Mouse (Mus musculus): Measurements from ENCODE around the gene Naa10. TPM values are rescaled to one million over a fixed set of nuclear protein-coding genes. Genes with fewer than 3 reads are reported as not detected.

The Naa10 gene
- polyA plus RNA-seq, 2 experiments = 73.0 to 81.3 TPM

DNA sequence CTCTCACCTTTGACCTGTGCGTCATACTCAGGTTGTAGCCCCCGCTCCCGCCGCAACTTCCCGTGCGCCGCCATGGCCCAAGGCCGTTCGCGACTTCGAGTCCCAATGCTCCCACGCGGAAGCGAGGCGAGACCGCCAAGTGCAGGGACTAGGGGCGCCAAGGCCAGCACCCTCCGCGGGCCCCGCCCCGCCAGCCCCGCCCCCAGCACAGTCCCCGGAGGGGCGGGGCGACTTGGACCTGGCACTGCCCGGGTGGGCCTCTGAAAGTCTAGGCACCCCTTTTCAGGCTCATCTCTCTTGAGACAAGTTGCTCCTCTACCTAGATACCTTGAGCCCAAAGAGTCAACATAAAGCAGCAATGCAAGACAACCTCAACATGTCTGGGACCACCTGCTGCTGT is 10.6 kb downstream of the Naa10 start:
- no peaks in the 10 kb centered on the region for H3K36me3 ChIP-seq (replicated peaks; ENCODE audit: control insufficient read depth, insufficient read depth, low read depth)
- no peaks in the 10 kb centered on the region for H3K9me3 ChIP-seq (ENCODE audit: control insufficient read depth, low read length)
- H3K4me2 ChIP-seq (ENCODE audit: low read depth) = peak overlapping the region; percentile 69
- WGBS (ENCODE audit: insufficient replicate concordance) = 5% methylated on average over 20 of the region's 26 CpGs
- H3K27me3 ChIP-seq (ENCODE audit: control insufficient read depth, insufficient read depth, low read length) = no peaks in the 10 kb centered on the region
- ATAC-seq (ENCODE audit: insufficient read depth) (peak; percentile 38; the same call in 1 of the 2 replicates), DNase-seq (ENCODE audit: low read depth in 3 of 3, low spot score in 3 of 3) (no peak)
- peaks cover 2 to 32% of the 10 kb centered on the region in 2 experiments; a peak in 3 of 4 replicates for H3K4me1 ChIP-seq (replicated peaks; ENCODE audit: control insufficient read depth in 2 of 2, insufficient read depth in 2 of 2, low read length in 1 of 2)
- no peak overlapping the region; the same call in 1 of the 2 replicates for H3K27ac ChIP-seq
- TF ChIP-seq EP300 (IDR thresholded peaks at IDR 0.05; ENCODE audit: low read depth) (no peak), CTCF (IDR thresholded peaks at IDR 0.05; ENCODE audit: low read depth) (no peak)
- H3K9ac ChIP-seq (replicated peaks) = peak overlapping the region; percentile 47
- H3K4me3 ChIP-seq (ENCODE audit: insufficient read depth in 1 of 2, low read depth in 2 of 2, low read length in 2 of 2) = peak overlapping the region; percentile 45 to 49

DNA sequence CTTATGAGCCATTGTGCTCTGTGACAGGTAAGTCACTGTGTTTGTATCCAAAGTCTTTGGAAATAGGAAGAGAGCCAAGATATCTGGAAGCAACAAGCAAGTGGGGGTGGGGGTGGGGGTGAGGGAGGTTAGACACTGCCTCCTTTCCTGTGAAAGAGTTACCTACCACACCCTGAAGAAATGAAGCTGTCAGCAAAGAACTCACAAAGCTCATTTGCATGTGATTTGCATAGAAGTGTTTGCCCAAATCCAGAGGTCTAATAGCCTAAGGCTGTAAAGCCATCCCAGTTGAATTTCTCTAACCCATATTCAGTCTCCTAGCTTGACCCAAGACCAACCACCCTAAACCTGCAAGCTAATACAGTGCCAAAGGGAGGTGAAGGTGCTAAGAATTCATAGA is 11.3 kb downstream of the Naa10 start:
- H3K4me1 ChIP-seq (replicated peaks; ENCODE audit: control insufficient read depth in 2 of 2, insufficient read depth in 2 of 2, low read length in 1 of 2) = peaks cover 2 to 28% of the 10 kb centered on the region in 2 experiments; a peak in 3 of 4 replicates
- H3K27me3 ChIP-seq (ENCODE audit: control insufficient read depth, insufficient read depth, low read length) = no peaks in the 10 kb centered on the region
- no peaks in the 10 kb centered on the region for H3K36me3 ChIP-seq (replicated peaks; ENCODE audit: control insufficient read depth, insufficient read depth, low read depth)
- no peak overlapping the region; the same call in 1 of the 2 replicates for H3K9ac ChIP-seq (replicated peaks)
- no peaks in the 10 kb centered on the region for H3K9me3 ChIP-seq (ENCODE audit: control insufficient read depth, low read length)
- DNase-seq (ENCODE audit: low read depth in 3 of 3, low spot score in 3 of 3) = no peak
- TF ChIP-seq CTCF (IDR thresholded peaks at IDR 0.05; ENCODE audit: low read depth) (no peak), EP300 (IDR thresholded peaks at IDR 0.05; ENCODE audit: low read depth) (no peak)
- peak overlapping the region; percentile 69 for H3K4me2 ChIP-seq (ENCODE audit: low read depth)
- H3K4me3 ChIP-seq (ENCODE audit: insufficient read depth in 1 of 2, low read depth in 2 of 2, low read length in 2 of 2) = peak overlapping the region; percentile 45 to 49
- no peak for ATAC-seq (ENCODE audit: insufficient read depth)
- peak overlapping the region; percentile 63; the same call in 1 of the 2 replicates for H3K27ac ChIP-seq

DNA sequence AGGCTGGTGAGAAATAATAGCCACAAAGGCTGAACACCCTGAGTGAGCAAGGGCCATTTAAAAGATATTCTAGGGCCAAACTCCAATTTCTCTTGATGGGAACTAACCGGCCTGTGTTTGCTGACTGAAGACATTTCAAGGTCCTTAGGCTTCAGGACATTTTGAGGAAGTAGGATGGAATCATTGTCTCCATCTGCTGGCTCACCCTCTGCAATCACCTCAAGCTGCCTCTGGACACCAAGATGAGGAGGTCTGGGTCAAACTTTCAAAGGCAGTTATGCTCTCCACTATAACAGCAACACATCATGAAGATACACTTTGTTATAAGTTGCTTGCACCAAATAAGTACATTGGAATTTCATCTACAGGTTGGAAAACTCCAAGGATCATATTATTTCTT is 11.7 kb downstream of the Naa10 start:
- Histone ChIP-seq H3K4me1 (replicated peaks; ENCODE audit: control insufficient read depth in 2 of 2, insufficient read depth in 2 of 2, low read length in 1 of 2) (peaks cover 2 to 26% of the 10 kb centered on the region in 2 experiments; a peak in 3 of 4 replicates), H3K27ac (no peak overlapping the region), H3K36me3 (replicated peaks; ENCODE audit: control insufficient read depth, insufficient read depth, low read depth) (no peaks in the 10 kb centered on the region), H3K9me3 (ENCODE audit: control insufficient read depth, low read length) (no peaks in the 10 kb centered on the region), H3K27me3 (ENCODE audit: control insufficient read depth, insufficient read depth, low read length) (no peaks in the 10 kb centered on the region), H3K4me2 (ENCODE audit: low read depth) (peak overlapping the region; percentile 69), H3K9ac (replicated peaks) (no peak overlapping the region), H3K4me3 (ENCODE audit: insufficient read depth in 1 of 2, low read depth in 2 of 2, low read length in 2 of 2) (peak overlapping the region in 1 of 2 experiments; percentile 45; a peak in 2 of 4 replicates)
- no peak for DNase-seq (ENCODE audit: low read depth in 3 of 3, low spot score in 3 of 3)
- no peak for ATAC-seq (ENCODE audit: insufficient read depth)
- WGBS (ENCODE audit: insufficient replicate concordance) = 20% methylated on average over 1 of the region's 1 CpGs
- TF ChIP-seq EP300 (IDR thresholded peaks at IDR 0.05; ENCODE audit: low read depth) (no peak), CTCF (IDR thresholded peaks at IDR 0.05; ENCODE audit: low read depth) (no peak)

DNA sequence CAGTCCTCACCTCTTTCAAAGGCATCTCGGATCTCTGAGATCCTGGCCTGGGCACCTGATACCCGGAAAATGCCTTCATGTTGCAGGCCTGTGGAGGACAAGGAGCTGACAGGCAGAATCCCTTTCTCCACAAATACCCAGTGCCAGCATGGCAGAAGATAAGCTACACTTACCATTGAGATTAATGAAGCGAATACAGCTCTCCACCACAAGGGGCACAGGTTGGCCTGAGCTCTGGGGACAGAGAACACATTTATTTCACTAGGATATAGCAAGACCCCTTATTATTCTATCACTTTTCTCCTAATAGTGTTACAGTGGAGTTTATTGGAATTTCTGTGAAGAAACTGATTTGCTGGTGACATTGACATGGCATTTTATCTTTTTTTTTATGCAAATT is 23.8 kb downstream of the Naa10 start:
- Histone ChIP-seq H3K9ac (replicated peaks) (no peak overlapping the region), H3K4me1 (replicated peaks; ENCODE audit: control insufficient read depth in 2 of 2, insufficient read depth in 2 of 2, low read length in 1 of 2) (no peaks in the 10 kb centered on the region), H3K27ac (no peak overlapping the region), H3K27me3 (ENCODE audit: control insufficient read depth, insufficient read depth, low read length) (peaks cover 2% of the 10 kb centered on the region; the same call in 1 of the 2 replicates), H3K36me3 (replicated peaks; ENCODE audit: control insufficient read depth, insufficient read depth, low read depth) (no peaks in the 10 kb centered on the region), H3K4me3 (ENCODE audit: insufficient read depth in 1 of 2, low read depth in 2 of 2, low read length in 2 of 2) (no peak overlapping the region), H3K4me2 (ENCODE audit: low read depth) (no peak overlapping the region), H3K9me3 (ENCODE audit: control insufficient read depth, low read length) (no peaks in the 10 kb centered on the region)
- ATAC-seq (ENCODE audit: insufficient read depth) = no peak
- no peak for DNase-seq (ENCODE audit: low read depth in 3 of 3, low spot score in 3 of 3)
- TF ChIP-seq EP300 (IDR thresholded peaks at IDR 0.05; ENCODE audit: low read depth) (no peak), CTCF (IDR thresholded peaks at IDR 0.05; ENCODE audit: low read depth) (peak; percentile 43)
- 65% methylated on average over 3 of the region's 3 CpGs for WGBS (ENCODE audit: insufficient replicate concordance)

DNA sequence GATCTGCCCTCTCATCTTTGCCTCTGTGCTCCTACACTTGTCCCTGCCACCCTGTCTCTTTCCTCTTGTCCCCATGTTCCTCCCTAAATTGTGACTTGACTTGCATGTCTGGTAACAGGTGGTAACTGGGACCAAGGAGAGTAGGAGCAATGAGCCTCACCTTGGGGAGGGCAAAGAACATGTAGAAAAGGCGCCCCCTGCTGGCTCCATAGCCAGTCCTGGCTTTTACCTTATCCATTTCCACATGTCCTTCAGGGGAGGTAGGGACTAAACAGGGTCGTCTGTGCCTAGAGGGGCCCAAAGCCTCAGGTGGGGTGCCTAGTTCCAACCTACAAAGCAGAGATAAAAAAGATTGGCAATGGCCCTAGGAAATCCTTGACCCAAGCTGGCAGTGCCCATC is 26.0 kb downstream of the Naa10 start, which contains the start of gene L1cam:
L1cam (minus strand) TSS at position 387 of the 400 bp plus-strand sequence.
- H3K4me1 ChIP-seq (replicated peaks; ENCODE audit: control insufficient read depth in 2 of 2, insufficient read depth in 2 of 2, low read length in 1 of 2) = no peaks in the 10 kb centered on the region
- no peak for DNase-seq (ENCODE audit: low read depth in 3 of 3, low spot score in 3 of 3)
- no peak within 1 kb of the TSS for H3K27ac ChIP-seq
- peaks cover 2% of the 10 kb centered on the region; the same call in 1 of the 2 replicates for H3K27me3 ChIP-seq (ENCODE audit: control insufficient read depth, insufficient read depth, low read length)
- no peaks in the 10 kb centered on the region for H3K36me3 ChIP-seq (replicated peaks; ENCODE audit: control insufficient read depth, insufficient read depth, low read depth)
- no peak within 1 kb of the TSS for H3K9ac ChIP-seq (replicated peaks)
- WGBS (ENCODE audit: insufficient replicate concordance) = 11% methylated on average over 2 of the region's 2 CpGs
- H3K4me2 ChIP-seq (ENCODE audit: low read depth) = no peak within 1 kb of the TSS
- no peak within 1 kb of the TSS for H3K4me3 ChIP-seq (ENCODE audit: insufficient read depth in 1 of 2, low read depth in 2 of 2, low read length in 2 of 2)
- TF ChIP-seq CTCF (IDR thresholded peaks at IDR 0.05; ENCODE audit: low read depth) (peak; percentile 70), EP300 (IDR thresholded peaks at IDR 0.05; ENCODE audit: low read depth) (no peak)
- H3K9me3 ChIP-seq (ENCODE audit: control insufficient read depth, low read length) = no peaks in the 10 kb centered on the region
- ATAC-seq (ENCODE audit: insufficient read depth) = no peak

All from liver, embryonic 14.5 days (tissue).